Mouse (Mus musculus) limb, embryonic 10.5 days (tissue): Measurements from ENCODE around the gene Tmem140. TPM values are rescaled to one million over a fixed set of nuclear protein-coding genes. Genes with fewer than 3 reads are reported as not detected.

Experiments
- DNase-seq: peaks from one replicate; pipeline ENCODE4 v3.0.0-alpha.2; 2017; ENCODE audit warnings: low spot score
- H3K27ac ChIP-seq: fragments of 300-500 bp; sonication (generic); 2 replicates; pipeline ENCODE4 v1.5.1; 2016; ENCODE audit warnings: mild to moderate bottlenecking
- H3K27me3 ChIP-seq: fragments of 300-500 bp; sonication (generic); 2 replicates; pipeline ENCODE4 v1.6.1; 2016; ENCODE audit warnings: low read depth, mild to moderate bottlenecking; ENCODE audit not compliant: poor library complexity, severe bottlenecking
- H3K36me3 ChIP-seq: fragments of 300-500 bp; sonication (generic); 2 replicates; pipeline ENCODE4 v1.6.1; 2016; ENCODE audit warnings: mild to moderate bottlenecking, moderate library complexity
- H3K4me1 ChIP-seq: fragments of 300-500 bp; sonication (generic); 2 replicates; pipeline ENCODE4 v1.6.1; 2016
- H3K4me3 ChIP-seq: fragments of 300-500 bp; sonication (generic); 2 replicates; pipeline ENCODE4 v1.5.1; 2016; ENCODE audit warnings: mild to moderate bottlenecking, moderate library complexity
- H3K9me3 ChIP-seq: fragments of 300-500 bp; sonication (generic); replicated peaks from 2 replicates; pipeline ENCODE4 v1.6.1; 2016; ENCODE audit warnings: mild to moderate bottlenecking
- WGBS: fragments of 180-500 bp; shearing (Covaris S2); methylation state at CpG from one replicate; pipeline ENCODE4 v1.1.7; 2016; 5-methylcytosine and 5-hydroxymethylcytosine counted together
- polyA plus RNA-seq: library from polyadenylated mRNA; unstranded; fragments of >200 nt; fragmentation: Nextera tagmentation; extraction: Ambion mirVana; gene quantifications from 2 replicates; pipeline ENCODE4 v1.2.1, GENCODE M21; 2016

Tmem140 gene
- polyA plus RNA-seq: 2.3 and 2.7 TPM in 2 replicates

GRCm38 (mm10) chr6:34862791-34863403 is at the start of gene Tmem140:
Gene Tmem140 (plus strand): TSS chr6:34863146.
- WGBS: 43% methylated on average over 11 of the region's 11 CpGs
- Histone ChIP-seq H3K4me3 (no peak within 1 kb of the TSS), H3K27ac (no peak within 1 kb of the TSS), H3K9me3 (no peaks in the 10 kb centered on the region), H3K27me3 (no peaks in the 10 kb centered on the region), H3K36me3 (no peaks in the 10 kb centered on the region), H3K4me1 (peaks cover 9% of the 10 kb centered on the region)
- no peak for DNase-seq

- Histone ChIP-seq H3K27me3 (no peaks in the 10 kb centered on the region), H3K27ac (no peak overlapping the region), H3K4me1 (no peaks in the 10 kb centered on the region), H3K36me3 (no peaks in the 10 kb centered on the region), H3K4me3 (no peak overlapping the region), H3K9me3 (no peaks in the 10 kb centered on the region)
- DNase-seq: no peak
These were observed 38.5 kb upstream of the Tmem140 start for GRCm38 (mm10) chr6:34824406-34824805.

GRCm38 (mm10) chr6:34832352-34832751 is 30.6 kb upstream of the Tmem140 start:
- Histone ChIP-seq H3K27me3 (no peaks in the 10 kb centered on the region), H3K4me1 (no peaks in the 10 kb centered on the region), H3K9me3 (no peaks in the 10 kb centered on the region), H3K27ac (no peak overlapping the region), H3K4me3 (no peak overlapping the region), H3K36me3 (no peaks in the 10 kb centered on the region)
- WGBS: 94% methylated on average over 5 of the region's 5 CpGs
- DNase-seq: no peak

GRCm38 (mm10) chr6:34861546-34862053 is 1.3 kb upstream of the Tmem140 start:
- Histone ChIP-seq H3K36me3 (no peaks in the 10 kb centered on the region), H3K4me3 (no peak overlapping the region), H3K4me1 (peaks cover 9% of the 10 kb centered on the region), H3K27me3 (no peaks in the 10 kb centered on the region), H3K27ac (no peak overlapping the region), H3K9me3 (no peaks in the 10 kb centered on the region)
- WGBS: 92% methylated on average over 11 of the region's 11 CpGs
- no peak for DNase-seq

GRCm38 (mm10) chr6:34862381-34862780 is 565 bp upstream of the Tmem140 start:
- DNase-seq: no peak
- 93% methylated on average over 6 of the region's 6 CpGs for WGBS
- no peaks in the 10 kb centered on the region for H3K36me3 ChIP-seq
- H3K4me1 ChIP-seq: peaks cover 9% of the 10 kb centered on the region
- H3K4me3 ChIP-seq: no peak overlapping the region
- no peaks in the 10 kb centered on the region for H3K27me3 ChIP-seq
- no peaks in the 10 kb centered on the region for H3K9me3 ChIP-seq
- no peak overlapping the region for H3K27ac ChIP-seq

- 75% methylated on average over 9 of the region's 9 CpGs for WGBS
- Histone ChIP-seq H3K9me3 (no peaks in the 10 kb centered on the region), H3K36me3 (no peaks in the 10 kb centered on the region), H3K27me3 (no peaks in the 10 kb centered on the region), H3K4me3 (no peak overlapping the region), H3K4me1 (peaks cover 9% of the 10 kb centered on the region), H3K27ac (no peak overlapping the region)
- DNase-seq: no peak
These were observed 1.0 kb downstream of the Tmem140 start for GRCm38 (mm10) chr6:34863786-34864514.

GRCm38 (mm10) chr6:34865213-34865612 is 2.3 kb downstream of the Tmem140 start:
- DNase-seq: no peak
- peaks cover 9% of the 10 kb centered on the region for H3K4me1 ChIP-seq
- WGBS: 55% methylated on average over 5 of the region's 5 CpGs
- H3K27ac ChIP-seq: no peak overlapping the region
- no peak overlapping the region for H3K4me3 ChIP-seq
- no peaks in the 10 kb centered on the region for H3K36me3 ChIP-seq
- H3K27me3 ChIP-seq: no peaks in the 10 kb centered on the region
- H3K9me3 ChIP-seq: no peaks in the 10 kb centered on the region

- no peaks in the 10 kb centered on the region for H3K9me3 ChIP-seq
- H3K36me3 ChIP-seq: no peaks in the 10 kb centered on the region
- H3K27me3 ChIP-seq: no peaks in the 10 kb centered on the region
- H3K27ac ChIP-seq: 0 out of 2 replicates have a peak overlapping the region, but pooled peaks have one; percentile 8
- DNase-seq: no peak
- H3K4me3 ChIP-seq: no peak overlapping the region
- 68% methylated on average over 7 of the region's 7 CpGs for WGBS
- peaks cover 9% of the 10 kb centered on the region for H3K4me1 ChIP-seq
These were observed 3.0 kb downstream of the Tmem140 start for GRCm38 (mm10) chr6:34865711-34866593.

GRCm38 (mm10) chr6:34866786-34867185 is 3.8 kb downstream of the Tmem140 start:
- DNase-seq: no peak
- Histone ChIP-seq H3K27ac (peak overlapping the region; percentile 46; the same call in 1 of the 2 replicates), H3K4me3 (no peak overlapping the region), H3K36me3 (no peaks in the 10 kb centered on the region), H3K27me3 (no peaks in the 10 kb centered on the region), H3K4me1 (peaks cover 9% of the 10 kb centered on the region), H3K9me3 (no peaks in the 10 kb centered on the region)
- WGBS: 63% methylated on average over 8 of the region's 8 CpGs

GRCm38 (mm10) chr6:34867301-34867994 is 4.5 kb downstream of the Tmem140 start:
- no peak for DNase-seq
- Histone ChIP-seq H3K4me3 (no peak overlapping the region), H3K36me3 (0 out of 2 replicates have a peak, but pooled peaks cover under 1% of the 10 kb centered on the region), H3K27ac (no peak overlapping the region), H3K27me3 (no peaks in the 10 kb centered on the region), H3K9me3 (no peaks in the 10 kb centered on the region), H3K4me1 (peaks cover 9% of the 10 kb centered on the region)
- 85% methylated on average over 16 of the region's 16 CpGs for WGBS

- Histone ChIP-seq H3K9me3 (no peaks in the 10 kb centered on the region), H3K4me1 (peaks cover 5% of the 10 kb centered on the region), H3K27me3 (no peaks in the 10 kb centered on the region), H3K27ac (0 out of 2 replicates have a peak overlapping the region, but pooled peaks have one; percentile 9), H3K36me3 (0 out of 2 replicates have a peak, but pooled peaks cover 5% of the 10 kb centered on the region), H3K4me3 (no peak overlapping the region)
- no peak for DNase-seq
- 77% methylated on average over 10 of the region's 10 CpGs for WGBS
These were observed 5.0 kb downstream of the Tmem140 start for GRCm38 (mm10) chr6:34867995-34868350.

GRCm38 (mm10) chr6:34868507-34869217 is 5.7 kb downstream of the Tmem140 start:
- Histone ChIP-seq H3K36me3 (peaks cover 11% of the 10 kb centered on the region; the same call in 1 of the 2 replicates), H3K27me3 (no peaks in the 10 kb centered on the region), H3K4me1 (no peaks in the 10 kb centered on the region), H3K9me3 (no peaks in the 10 kb centered on the region), H3K4me3 (no peak overlapping the region), H3K27ac (peak overlapping the region; percentile 9; the same call in 1 of the 2 replicates)
- 81% methylated on average over 20 of the region's 20 CpGs for WGBS
- DNase-seq: no peak
